Mouse (Mus musculus) olfactory bulb, adult 2 months (tissue): ENCODE data around the gene Gxylt1.

Source experiments
- CTCF ChIP-seq: fragments of 200-500 bp; IDR thresholded peaks from 2 replicates; pipeline ENCODE4 v1.5.1; 2012; ENCODE audit warnings: low read depth, mild to moderate bottlenecking, low read length, moderate library complexity; ENCODE audit not compliant: insufficient read depth
- POLR2A ChIP-seq: fragments of 200-500 bp; IDR thresholded peaks from 2 replicates; pipeline ENCODE4 v1.6.1; 2012; ENCODE audit warnings: mild to moderate bottlenecking, low read depth, low read length, moderate library complexity; ENCODE audit not compliant: insufficient read depth

DNA sequence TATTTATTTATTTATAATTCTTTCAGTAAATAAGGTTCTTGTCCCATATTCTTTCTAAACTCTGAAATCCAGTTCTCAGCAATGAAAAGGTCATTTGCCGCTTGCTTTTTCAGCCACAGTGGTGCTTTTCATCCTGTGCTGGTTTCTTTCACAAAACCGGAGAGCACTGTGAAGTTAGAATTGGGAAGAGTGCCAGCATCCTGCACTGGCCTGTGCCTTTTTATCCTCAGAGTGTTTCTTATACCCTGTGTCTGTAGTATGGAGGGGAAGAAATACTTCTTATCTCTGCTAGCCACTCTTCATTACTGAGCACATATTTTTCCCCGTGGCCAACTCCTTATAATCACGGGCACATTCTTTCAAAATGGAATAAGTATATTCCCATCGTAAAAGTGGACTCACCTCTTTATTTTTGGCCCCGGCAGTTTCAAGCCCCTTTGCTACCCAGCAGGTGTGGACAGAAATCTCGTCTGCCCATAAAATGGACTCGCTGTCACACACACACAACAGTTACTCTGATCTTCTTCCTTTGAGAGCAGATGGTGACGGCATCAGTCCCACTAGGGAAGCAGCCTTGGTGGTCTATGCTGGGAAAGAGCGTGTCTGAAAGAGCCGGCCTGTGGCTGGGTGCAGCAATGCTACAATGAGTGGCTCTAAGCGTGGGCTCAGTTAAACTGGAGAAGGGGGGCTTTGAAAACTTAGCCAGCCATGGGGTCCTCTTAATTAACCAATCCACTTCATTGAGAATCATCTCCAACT is 83.4 kb downstream of the Gxylt1 start:
- no peak for TF ChIP-seq CTCF
- TF ChIP-seq POLR2A = no peak
